Mouse (Mus musculus) cerebellum, adult (tissue): ENCODE data around the gene Klf5.

Experiments
- ATAC-seq: cut with Nextera tagmentation; 2 replicates; pipeline ENCODE4 v1.9.2; 2017; ENCODE audit warnings: mild to moderate bottlenecking, moderate library complexity, mixed read lengths; ENCODE audit not compliant: insufficient number of reproducible peaks, low FRiP score, low TSS enrichment

Gene Klf5

DNA sequence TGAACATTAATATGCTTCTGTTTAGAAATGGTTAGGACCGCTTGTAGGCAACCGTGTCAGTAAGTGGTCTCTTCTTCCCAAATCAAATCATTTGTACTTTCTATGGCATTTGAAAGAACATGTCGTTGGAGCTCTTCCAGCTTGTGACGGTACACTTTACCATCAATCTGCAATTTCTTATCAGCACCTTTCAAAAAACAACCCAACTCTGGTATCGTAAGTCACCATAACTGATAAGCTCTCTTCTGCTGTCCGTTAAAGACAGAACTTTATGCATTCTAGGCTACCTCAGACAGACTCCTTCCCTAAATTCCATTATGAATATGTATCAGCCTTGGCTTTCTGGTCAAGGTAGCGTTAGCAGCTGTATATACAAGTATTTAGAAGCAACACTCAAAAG lies 7.9 kb downstream of the Klf5 start:
- no peak for ATAC-seq

GRCm38 (mm10) chr14:99309606-99310005 lies 11.1 kb downstream of the Klf5 start:
- no peak for ATAC-seq

DNA sequence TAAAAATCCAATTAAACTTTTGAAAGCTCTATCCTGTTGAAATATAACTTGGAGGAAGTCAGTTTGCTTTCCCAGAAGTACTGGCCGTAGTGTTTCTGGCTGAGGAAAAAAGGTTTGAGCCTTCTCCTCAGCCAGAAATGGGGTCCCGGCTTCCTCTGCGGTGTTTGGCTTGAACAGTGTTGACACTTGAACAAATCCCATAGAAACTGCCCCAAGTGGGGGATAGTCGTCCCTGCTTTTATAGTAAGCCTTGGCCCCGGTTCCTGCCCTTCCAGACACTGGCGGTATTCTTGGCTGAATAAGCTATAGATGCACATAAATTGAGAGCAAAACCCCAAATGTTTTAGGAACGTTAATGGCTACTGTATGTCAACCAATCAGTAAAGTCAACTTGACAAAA lies 11.9 kb downstream of the Klf5 start:
- ATAC-seq, result no peak

DNA sequence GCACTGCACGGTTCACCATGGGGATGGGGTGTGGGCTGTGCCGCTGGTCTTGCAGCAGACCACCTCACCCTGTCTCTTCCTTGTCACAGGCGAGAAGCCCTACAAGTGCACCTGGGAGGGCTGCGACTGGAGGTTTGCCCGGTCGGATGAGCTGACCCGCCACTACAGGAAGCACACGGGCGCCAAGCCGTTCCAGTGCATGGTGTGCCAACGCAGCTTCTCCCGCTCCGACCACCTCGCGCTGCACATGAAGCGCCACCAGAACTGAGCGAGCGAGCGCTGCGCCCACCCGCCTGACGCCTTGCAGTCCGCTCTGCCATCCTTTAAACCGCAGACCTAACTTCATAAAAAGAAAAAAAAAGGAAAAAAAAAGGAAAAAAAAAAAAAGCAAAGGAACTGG lies 14.6 kb downstream of the Klf5 start:
- ATAC-seq, result no peak

- ATAC-seq, result no peak
Observed at GRCm38 (mm10) chr14:99316275-99316674, 17.8 kb downstream of the Klf5 start.

DNA sequence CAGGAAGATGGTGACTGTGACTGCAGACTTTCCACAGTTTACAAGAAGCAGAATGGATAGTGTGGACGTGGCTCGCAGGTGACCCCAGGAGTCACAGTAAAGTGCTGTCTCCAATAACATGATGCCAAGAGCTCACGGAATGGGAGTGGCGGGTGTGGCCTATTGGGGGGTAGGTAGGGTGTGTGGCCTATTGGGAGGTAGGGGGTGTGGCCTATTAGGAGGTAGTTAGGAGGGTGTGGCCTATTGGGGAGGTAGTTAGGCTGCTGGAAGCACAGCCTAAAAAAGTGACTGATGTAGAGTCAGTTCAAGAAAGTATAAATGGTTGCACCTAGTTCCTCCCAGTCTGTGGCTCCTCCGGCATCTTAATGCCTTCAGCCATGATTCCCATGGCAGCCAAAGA lies 22.2 kb downstream of the Klf5 start:
- no peak for ATAC-seq

DNA sequence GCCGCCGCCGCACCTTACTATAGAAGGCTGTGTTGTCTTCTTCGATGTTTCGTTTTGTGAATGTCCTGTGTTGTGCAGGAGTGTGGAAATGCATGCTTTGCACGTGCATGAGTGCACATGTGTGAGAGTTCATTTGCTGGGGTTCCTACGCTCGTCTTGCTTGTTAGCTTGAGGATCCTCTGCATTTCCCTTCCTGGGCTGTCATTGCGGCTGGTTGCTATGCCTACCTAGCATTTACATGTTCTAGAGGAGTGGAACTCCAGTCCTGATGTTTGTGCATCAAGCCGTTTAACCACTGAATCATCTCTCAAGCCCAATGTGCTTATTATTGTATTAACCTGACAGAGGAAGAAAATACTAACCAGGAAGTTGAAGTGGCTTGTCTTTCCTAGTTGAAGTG lies 24.9 kb downstream of the Klf5 start:
- ATAC-seq, result no peak

- ATAC-seq, result no peak
Observed at GRCm38 (mm10) chr14:99324523-99324922, 26.0 kb downstream of the Klf5 start.

GRCm38 (mm10) chr14:99325597-99326472 lies 27.3 kb downstream of the Klf5 start:
- no peak for ATAC-seq

- ATAC-seq, result no peak
Observed at GRCm38 (mm10) chr14:99336598-99336997, 38.1 kb downstream of the Klf5 start.

DNA sequence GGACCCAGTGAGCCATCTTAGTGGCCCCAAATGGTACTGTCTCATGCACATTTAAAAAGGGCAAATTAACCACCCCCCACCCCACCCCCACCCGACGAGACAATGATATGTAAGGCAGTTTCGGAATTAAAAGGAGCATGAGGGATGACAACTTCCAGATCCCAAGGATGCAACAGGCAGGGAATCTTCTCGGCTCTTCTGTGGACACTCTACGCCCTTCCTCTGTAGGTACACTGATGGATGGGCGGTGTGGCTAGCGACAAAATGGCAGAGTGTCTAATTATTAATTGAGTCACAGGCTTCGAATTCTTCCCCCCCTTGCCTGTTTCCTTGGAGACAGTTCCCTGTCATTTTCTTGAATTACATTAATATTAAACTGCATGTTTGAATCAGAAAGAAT lies 40.5 kb downstream of the Klf5 start:
- no peak for ATAC-seq

DNA sequence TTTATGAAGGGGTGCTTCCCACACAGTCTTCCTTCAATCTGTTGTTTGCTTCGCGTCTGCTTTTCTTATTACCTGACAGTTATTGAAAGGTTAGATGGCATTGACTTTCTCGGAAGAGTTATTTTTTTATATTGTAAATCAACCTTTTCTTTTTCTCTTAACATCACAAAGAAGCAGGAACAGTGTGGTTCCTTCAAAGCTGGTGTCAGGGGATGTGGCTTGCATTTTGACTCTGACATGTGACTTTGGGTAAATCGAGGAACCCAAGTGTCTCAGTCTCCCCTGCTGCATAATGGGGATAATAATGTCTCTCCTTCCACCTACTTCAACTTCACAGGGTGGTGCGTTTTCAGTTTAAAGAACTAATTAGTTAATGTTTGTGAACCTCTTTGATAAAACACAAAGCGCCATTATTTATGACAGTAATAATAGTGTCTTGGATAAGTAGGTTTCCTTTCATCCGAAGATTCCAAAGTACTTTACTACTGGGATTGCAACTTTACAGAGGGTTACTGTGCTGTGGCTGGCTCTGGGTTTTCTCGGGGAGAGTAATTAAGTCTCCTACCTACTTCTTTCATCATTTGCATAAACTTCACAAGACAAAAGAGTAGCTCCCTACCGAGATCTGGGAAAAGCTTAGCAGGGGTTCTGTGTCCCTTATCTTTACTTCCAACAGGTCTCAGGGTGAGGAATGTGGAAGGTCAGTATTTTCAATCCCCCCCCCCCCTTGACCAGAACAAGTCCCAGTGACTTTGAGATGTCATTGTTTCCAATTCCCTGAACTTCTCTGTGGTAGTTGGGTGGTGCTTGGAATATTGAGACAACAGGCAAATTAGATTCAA lies 41.4 kb downstream of the Klf5 start:
- no peak for ATAC-seq

GRCm38 (mm10) chr14:99340703-99341102 lies 42.2 kb downstream of the Klf5 start:
- no peak for ATAC-seq

DNA sequence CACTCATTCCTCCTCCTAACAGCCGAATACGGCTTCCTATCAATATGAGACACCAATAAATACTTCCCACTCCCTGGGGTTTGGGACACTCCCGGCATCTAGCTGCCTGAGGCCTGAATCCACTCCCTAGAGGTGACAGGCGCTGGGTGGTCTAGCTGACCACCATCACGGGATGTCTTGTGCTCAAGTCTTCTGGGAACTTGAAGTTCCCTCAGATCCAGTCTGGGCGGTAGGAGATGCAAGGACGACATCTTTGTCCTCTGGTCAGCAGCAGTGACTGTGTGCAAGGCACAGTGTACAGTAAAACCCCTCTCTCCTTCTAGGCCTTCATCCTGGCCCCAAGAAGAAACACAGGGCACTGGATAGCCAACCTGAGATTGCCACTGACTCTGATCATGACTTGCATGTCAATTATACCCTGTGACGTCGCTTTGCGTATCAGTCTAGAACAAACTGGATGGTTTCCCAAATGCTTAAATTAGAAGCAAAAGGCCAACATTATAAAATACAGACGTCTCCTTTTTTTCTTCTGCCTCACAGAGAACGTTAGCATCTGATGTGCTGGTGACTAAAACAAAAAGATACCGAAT lies 49.8 kb downstream of the Klf5 start:
- ATAC-seq, result no peak

GRCm38 (mm10) chr14:99349606-99350005 lies 51.1 kb downstream of the Klf5 start:
- no peak for ATAC-seq

- no peak for ATAC-seq
Observed at GRCm38 (mm10) chr14:99352989-99353388, 54.5 kb downstream of the Klf5 start.

DNA sequence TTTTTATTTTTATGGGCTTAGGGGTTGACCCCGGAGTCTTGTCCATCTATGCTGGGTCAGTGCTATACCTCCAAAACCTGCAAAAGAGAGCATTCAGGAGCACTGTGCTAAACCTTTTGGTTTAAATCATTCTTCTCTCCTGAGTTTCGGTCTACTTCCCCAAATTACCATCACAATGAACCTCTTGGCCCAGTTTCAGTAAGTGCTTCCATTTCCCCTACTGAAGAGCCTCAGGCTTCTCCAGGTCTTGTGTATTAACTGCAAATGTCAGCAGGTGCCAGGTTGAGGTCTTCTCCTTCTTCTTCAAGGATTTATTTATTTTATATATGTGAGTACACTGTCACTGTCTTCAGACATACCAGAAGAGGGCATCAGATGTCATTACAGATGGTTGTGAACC lies 55.6 kb downstream of the Klf5 start:
- no peak for ATAC-seq

DNA sequence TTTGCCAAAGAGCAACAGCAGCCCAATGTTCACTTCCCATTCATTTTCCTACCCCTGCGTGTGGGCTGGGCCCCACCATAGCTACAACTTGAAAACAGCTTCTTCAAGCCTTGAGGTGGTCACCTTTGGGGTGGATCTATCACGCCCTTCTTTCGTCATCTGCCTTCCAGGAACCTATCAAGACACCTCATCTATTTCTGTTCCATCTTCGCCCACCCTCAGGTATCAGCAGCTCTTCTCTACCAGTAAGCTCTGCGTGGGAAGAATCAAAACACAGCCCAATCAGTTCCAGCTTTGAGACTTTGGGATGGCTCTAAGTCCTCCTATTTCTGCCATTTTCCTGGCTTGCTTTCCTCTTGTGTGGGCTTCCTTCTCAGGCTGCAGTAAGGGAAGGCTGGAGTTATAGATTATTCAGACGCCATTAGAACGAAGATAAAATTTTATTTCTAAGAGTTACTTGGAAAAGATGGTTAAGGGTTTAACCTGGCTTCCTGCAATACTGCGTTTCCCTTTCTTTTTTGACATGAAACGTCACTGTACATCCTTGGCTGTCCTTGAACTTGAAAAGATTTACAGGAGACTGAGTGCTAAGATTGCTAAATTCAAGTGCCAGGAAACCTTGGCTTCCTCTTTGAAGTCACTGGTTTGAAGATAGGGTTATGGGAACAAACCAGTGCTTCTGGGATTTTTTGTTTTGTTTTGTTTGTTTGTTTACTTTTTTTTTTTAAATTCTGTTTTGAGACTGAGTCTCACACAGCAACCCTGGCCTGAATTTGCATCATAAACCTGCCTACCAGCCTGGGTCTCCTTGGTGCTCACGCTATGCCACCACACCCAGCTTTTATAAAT lies 56.5 kb downstream of the Klf5 start:
- no peak for ATAC-seq

DNA sequence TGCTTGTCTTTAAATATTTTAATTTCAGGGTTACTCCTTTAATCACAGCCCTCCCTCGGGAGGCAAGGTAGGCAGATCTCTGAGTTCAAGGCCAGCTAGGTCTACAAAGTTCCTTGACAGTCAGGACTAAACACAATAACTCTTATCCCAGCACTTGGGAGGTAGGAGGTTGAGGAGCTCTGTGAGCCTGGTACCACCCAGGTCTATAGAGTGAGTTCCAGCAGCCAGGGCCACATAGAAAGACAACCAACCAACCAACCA lies 57.0 kb downstream of the Klf5 start:
- ATAC-seq, result no peak

GRCm38 (mm10) chr14:99362956-99363355 lies 64.5 kb downstream of the Klf5 start:
- ATAC-seq, result no peak
